Mouse (Mus musculus): Measurements from ENCODE around the gene Gm20431. TPM values are rescaled to one million over a fixed set of nuclear protein-coding genes. Genes with fewer than 3 reads are reported as not detected.
A peak's percentile ranks its signal among the peaks of the same experiment; 100 is the strongest.

Gm20431 gene
- polyA plus RNA-seq, 1 experiment from 2014 or later: 11.5 TPM

DNA sequence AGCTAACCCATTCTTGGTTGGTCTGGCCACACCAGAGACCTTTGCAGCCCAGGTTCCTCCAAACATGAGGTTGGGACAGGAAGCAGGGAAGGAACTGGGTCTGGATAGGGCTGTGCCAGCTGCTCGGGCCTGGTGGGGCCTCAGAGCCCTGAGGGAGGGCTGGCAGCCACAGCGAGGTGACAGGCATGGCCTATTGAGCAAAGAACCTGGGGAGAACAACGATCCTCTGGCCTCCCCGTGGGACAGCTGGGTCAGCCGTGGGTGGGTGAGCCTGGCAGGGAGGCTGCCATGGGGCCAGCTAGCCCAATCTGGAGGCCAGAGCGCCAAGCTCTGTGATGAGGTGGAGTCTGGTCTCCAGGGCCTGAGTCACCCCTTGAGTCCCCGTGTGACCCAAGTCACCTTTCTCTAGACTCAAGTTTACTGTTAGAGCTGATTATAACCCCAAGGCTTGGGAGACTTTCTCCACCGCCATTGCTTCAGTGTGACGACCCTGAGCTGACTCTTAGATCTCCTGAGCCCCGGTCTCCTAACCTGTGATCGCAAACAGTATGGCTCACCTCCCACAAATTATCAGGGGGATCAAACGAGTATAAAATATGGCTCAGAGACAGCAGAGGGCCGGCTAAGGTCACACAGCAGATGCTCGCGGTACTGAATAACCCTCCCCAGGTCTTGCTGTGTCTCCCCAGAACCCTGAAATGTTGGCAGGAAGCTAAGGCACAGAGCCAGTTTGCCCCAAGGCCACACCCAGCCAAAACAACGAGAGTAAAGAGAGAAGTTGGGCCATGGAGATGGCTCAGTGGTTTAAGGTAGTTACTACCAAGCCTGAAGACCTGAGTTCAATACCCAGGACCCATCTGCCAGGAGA is 25.3 kb upstream of the Gm20431 start:
- Histone ChIP-seq H3K36me3 (ENCODE audit: control insufficient read depth, insufficient read depth, low read length) (no peaks in the 10 kb centered on the region), H3K27me3 (ENCODE audit: control insufficient read depth, insufficient read depth, low read length) (peaks cover 41% of the 10 kb centered on the region), H3K4me2 (ENCODE audit: low read length) (no peak overlapping the region), H3K4me1 (ENCODE audit: control insufficient read depth, insufficient read depth, low read length) (0 out of 2 replicates have a peak, but pooled peaks cover 4% of the 10 kb centered on the region), H3K27ac (replicated peaks; ENCODE audit: low read depth, low read length) (no peak overlapping the region), H3K9ac (replicated peaks; ENCODE audit: low read length) (no peak overlapping the region), H3K9me3 (ENCODE audit: control insufficient read depth, low read length) (no peaks in the 10 kb centered on the region), H3K4me3 (replicated peaks; ENCODE audit: low read depth, low read length) (no peak overlapping the region)
- WGBS: 83% methylated on average over 16 of the region's 16 CpGs
- DNase-seq (no peak), ATAC-seq (ENCODE audit: low FRiP score, low TSS enrichment) (no peak)

DNA sequence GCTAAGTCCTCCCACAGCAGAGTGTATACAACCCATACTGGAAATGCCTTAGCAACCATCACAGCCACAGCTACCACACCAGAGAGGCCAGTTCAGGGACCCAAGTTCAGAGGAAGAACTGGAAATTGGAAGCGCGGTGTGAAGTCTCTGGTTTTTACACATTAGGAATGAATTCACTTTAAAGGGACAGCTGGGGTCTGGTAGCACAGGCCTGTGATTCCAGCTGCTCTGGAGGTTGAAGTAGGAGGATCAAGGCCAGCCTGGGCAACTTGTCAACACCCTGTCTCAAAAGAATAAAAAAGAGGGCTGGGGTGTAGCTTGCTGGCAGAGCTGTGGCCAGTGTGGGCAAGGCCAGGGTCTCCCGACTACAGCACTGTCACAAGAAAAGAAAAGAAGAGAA is 24.6 kb upstream of the Gm20431 start:
- Histone ChIP-seq H3K9ac (replicated peaks; ENCODE audit: low read length) (no peak overlapping the region), H3K27me3 (ENCODE audit: control insufficient read depth, insufficient read depth, low read length) (peaks cover 36% of the 10 kb centered on the region), H3K4me1 (ENCODE audit: control insufficient read depth, insufficient read depth, low read length) (0 out of 2 replicates have a peak, but pooled peaks cover 4% of the 10 kb centered on the region), H3K4me3 (replicated peaks; ENCODE audit: low read depth, low read length) (no peak overlapping the region), H3K27ac (replicated peaks; ENCODE audit: low read depth, low read length) (no peak overlapping the region), H3K36me3 (ENCODE audit: control insufficient read depth, insufficient read depth, low read length) (no peaks in the 10 kb centered on the region), H3K9me3 (ENCODE audit: control insufficient read depth, low read length) (no peaks in the 10 kb centered on the region), H3K4me2 (ENCODE audit: low read length) (no peak overlapping the region)
- DNase-seq (no peak), ATAC-seq (ENCODE audit: low FRiP score, low TSS enrichment) (no peak)
- whole genome bisulfite sequencing: 84% methylated on average over 3 of the region's 3 CpGs

- no peak overlapping the region for H3K27ac ChIP-seq (replicated peaks; ENCODE audit: low read depth, low read length)
- DNase-seq: peak; percentile 97
- H3K9me3 ChIP-seq (ENCODE audit: control insufficient read depth, low read length): no peaks in the 10 kb centered on the region
- H3K4me3 ChIP-seq (replicated peaks; ENCODE audit: low read depth, low read length): no peak overlapping the region
- peaks cover 29% of the 10 kb centered on the region for H3K27me3 ChIP-seq (ENCODE audit: control insufficient read depth, insufficient read depth, low read length)
- H3K4me2 ChIP-seq (ENCODE audit: low read length): no peak overlapping the region
- H3K36me3 ChIP-seq (ENCODE audit: control insufficient read depth, insufficient read depth, low read length): no peaks in the 10 kb centered on the region
- 0 out of 2 replicates have a peak, but pooled peaks cover 4% of the 10 kb centered on the region for H3K4me1 ChIP-seq (ENCODE audit: control insufficient read depth, insufficient read depth, low read length)
- H3K9ac ChIP-seq (replicated peaks; ENCODE audit: low read length): no peak overlapping the region
- ATAC-seq (ENCODE audit: low FRiP score, low TSS enrichment): no peak; the same call in 1 of the 2 replicates
- WGBS: 9% methylated on average over 8 of the region's 8 CpGs
Measured at GRCm38 (mm10) chr2:167685137-167685536, 23.8 kb upstream of the Gm20431 start.

- ATAC-seq (ENCODE audit: low FRiP score, low TSS enrichment): no peak
- Histone ChIP-seq H3K4me3 (replicated peaks; ENCODE audit: low read depth, low read length) (no peak overlapping the region), H3K9ac (replicated peaks; ENCODE audit: low read length) (no peak overlapping the region), H3K27ac (replicated peaks; ENCODE audit: low read depth, low read length) (no peak overlapping the region), H3K27me3 (ENCODE audit: control insufficient read depth, insufficient read depth, low read length) (peaks cover 16% of the 10 kb centered on the region), H3K9me3 (ENCODE audit: control insufficient read depth, low read length) (no peaks in the 10 kb centered on the region), H3K36me3 (ENCODE audit: control insufficient read depth, insufficient read depth, low read length) (no peaks in the 10 kb centered on the region), H3K4me2 (ENCODE audit: low read length) (no peak overlapping the region), H3K4me1 (ENCODE audit: control insufficient read depth, insufficient read depth, low read length) (no peaks in the 10 kb centered on the region)
- 86% methylated on average over 3 of the region's 3 CpGs for WGBS
- DNase-seq: no peak
Measured at GRCm38 (mm10) chr2:167683721-167684120, 22.4 kb upstream of the Gm20431 start.

DNA sequence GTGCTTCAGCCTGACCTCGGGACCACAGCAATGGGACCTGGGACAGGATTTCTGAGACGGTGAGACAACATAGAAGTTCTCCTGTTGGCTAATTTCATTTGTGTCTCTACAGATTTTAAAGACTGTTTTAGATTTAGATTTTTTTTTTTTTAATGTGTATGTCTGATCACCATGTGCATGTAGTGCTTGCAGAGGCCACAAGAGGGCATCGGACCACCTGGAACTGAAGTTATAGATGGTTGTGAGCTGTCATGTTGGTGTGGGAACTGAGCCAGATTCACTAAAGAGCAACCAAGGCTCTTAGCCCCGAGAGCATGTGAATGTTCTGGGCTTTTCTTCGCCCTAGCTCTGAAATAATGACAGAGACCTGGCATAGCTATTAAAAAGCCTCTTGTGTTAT is 19.4 kb upstream of the Gm20431 start:
- H3K36me3 ChIP-seq (ENCODE audit: control insufficient read depth, insufficient read depth, low read length): no peaks in the 10 kb centered on the region
- H3K4me1 ChIP-seq (ENCODE audit: control insufficient read depth, insufficient read depth, low read length): no peaks in the 10 kb centered on the region
- no peaks in the 10 kb centered on the region for H3K27me3 ChIP-seq (ENCODE audit: control insufficient read depth, insufficient read depth, low read length)
- H3K9ac ChIP-seq (replicated peaks; ENCODE audit: low read length): no peak overlapping the region
- DNase-seq (peak; percentile 65), ATAC-seq (ENCODE audit: low FRiP score, low TSS enrichment) (no peak)
- H3K27ac ChIP-seq (replicated peaks; ENCODE audit: low read depth, low read length): no peak overlapping the region
- no peak overlapping the region for H3K4me2 ChIP-seq (ENCODE audit: low read length)
- WGBS: 54% methylated on average over 5 of the region's 5 CpGs
- H3K4me3 ChIP-seq (replicated peaks; ENCODE audit: low read depth, low read length): no peak overlapping the region
- H3K9me3 ChIP-seq (ENCODE audit: control insufficient read depth, low read length): no peaks in the 10 kb centered on the region

DNA sequence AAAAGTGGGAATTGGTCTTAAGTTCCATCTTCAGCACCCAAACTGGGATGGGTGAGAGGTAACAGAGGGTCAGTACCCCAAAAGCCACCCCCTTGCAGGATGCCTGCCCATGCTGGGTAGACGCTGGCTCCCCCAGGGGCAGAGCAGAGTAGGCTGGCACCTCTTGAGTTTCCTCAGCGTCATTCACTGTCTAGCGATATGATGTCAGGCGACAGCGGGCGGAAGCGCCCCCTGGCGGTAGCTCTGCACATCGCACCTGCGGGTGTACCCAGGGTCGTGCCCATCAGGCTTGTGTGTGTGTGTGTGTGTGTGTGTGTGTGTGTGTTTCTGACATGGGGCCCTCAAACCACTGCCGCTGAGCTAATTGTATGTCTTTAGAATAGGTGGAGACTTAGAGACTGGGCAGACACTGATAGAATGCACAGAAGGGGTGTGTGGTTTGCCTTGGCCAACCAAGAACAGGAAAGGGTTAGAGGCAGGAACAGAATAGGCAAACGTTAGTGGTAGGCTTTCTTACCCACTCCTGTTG is 18.7 kb upstream of the Gm20431 start:
- Histone ChIP-seq H3K9me3 (ENCODE audit: control insufficient read depth, low read length) (no peaks in the 10 kb centered on the region), H3K4me1 (ENCODE audit: control insufficient read depth, insufficient read depth, low read length) (no peaks in the 10 kb centered on the region), H3K27ac (replicated peaks; ENCODE audit: low read depth, low read length) (no peak overlapping the region), H3K4me2 (ENCODE audit: low read length) (no peak overlapping the region), H3K9ac (replicated peaks; ENCODE audit: low read length) (no peak overlapping the region), H3K4me3 (replicated peaks; ENCODE audit: low read depth, low read length) (no peak overlapping the region), H3K36me3 (ENCODE audit: control insufficient read depth, insufficient read depth, low read length) (no peaks in the 10 kb centered on the region), H3K27me3 (ENCODE audit: control insufficient read depth, insufficient read depth, low read length) (no peaks in the 10 kb centered on the region)
- WGBS: 3% methylated on average over 13 of the region's 13 CpGs
- ATAC-seq (ENCODE audit: low FRiP score, low TSS enrichment) (peak; percentile 63; the same call in 1 of the 2 replicates), DNase-seq (peak; percentile 87)

DNA sequence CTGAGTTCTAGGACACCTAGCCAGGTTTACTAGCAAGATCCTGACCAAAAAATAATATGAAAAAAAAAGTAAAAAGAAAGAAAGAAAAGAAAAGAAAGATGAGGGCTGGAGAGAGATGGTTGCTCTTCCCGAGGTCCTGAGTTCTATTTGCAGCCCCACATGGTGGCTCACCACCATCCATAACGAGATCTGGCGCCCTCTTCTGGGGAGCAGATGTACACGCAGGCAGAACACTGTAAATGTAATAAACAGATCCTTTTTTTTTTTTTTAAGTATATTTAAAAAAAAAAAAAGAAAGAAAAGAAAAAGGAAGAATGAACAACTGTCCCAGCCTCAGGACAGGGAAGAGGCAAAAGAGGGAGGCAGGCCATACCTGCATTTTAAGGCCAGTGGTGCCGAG is 17.3 kb upstream of the Gm20431 start:
- H3K9me3 ChIP-seq (ENCODE audit: control insufficient read depth, low read length): no peaks in the 10 kb centered on the region
- WGBS: 51% methylated on average over 5 of the region's 5 CpGs
- H3K4me2 ChIP-seq (ENCODE audit: low read length): no peak overlapping the region
- no peak overlapping the region for H3K4me3 ChIP-seq (replicated peaks; ENCODE audit: low read depth, low read length)
- no peak overlapping the region for H3K9ac ChIP-seq (replicated peaks; ENCODE audit: low read length)
- no peaks in the 10 kb centered on the region for H3K27me3 ChIP-seq (ENCODE audit: control insufficient read depth, insufficient read depth, low read length)
- DNase-seq: no peak
- no peaks in the 10 kb centered on the region for H3K4me1 ChIP-seq (ENCODE audit: control insufficient read depth, insufficient read depth, low read length)
- no peak for ATAC-seq (ENCODE audit: low FRiP score, low TSS enrichment)
- no peak overlapping the region for H3K27ac ChIP-seq (replicated peaks; ENCODE audit: low read depth, low read length)
- H3K36me3 ChIP-seq (ENCODE audit: control insufficient read depth, insufficient read depth, low read length): no peaks in the 10 kb centered on the region

DNA sequence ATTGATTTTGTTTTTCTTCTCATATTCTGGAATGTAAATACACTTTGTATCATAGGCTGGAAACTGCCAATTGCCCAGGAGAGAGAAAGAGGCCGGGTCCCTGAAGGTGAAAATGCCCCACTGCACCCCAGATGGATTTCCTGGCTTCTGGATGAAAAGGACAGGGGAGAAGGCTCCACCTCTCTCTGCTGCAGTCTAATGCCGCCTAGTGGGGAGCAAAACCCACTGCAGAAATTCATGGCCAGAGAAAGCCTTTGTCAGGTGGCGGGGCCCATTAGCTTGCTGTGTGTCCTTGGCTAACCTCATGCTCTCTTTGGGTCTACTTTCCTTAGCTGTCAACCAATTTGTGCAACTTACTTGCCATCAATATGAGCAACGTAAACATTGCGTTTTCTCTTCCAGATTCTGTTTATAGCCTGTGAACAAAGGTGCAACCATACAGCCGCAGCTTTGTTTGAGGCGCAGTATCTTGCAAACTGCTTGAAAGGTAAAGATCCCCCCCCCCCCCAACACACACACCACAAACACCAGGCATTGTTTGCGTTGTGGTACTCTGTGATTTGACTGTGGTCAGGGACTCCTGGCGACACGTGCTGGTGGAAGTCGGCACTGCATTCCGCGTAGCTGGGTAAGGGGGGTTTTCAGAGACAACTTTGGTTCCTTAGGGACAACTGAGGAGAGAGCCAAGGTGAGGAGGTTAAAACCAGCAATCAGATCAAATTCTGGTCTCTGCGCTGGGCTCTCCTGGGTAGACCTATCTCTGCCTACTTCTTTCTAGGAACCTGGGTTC is 14.0 kb upstream of the Gm20431 start:
- DNase-seq: peak; percentile 59
- H3K4me3 ChIP-seq (replicated peaks; ENCODE audit: low read depth, low read length): no peak overlapping the region
- no peaks in the 10 kb centered on the region for H3K9me3 ChIP-seq (ENCODE audit: control insufficient read depth, low read length)
- H3K27me3 ChIP-seq (ENCODE audit: control insufficient read depth, insufficient read depth, low read length): no peaks in the 10 kb centered on the region
- H3K4me1 ChIP-seq (ENCODE audit: control insufficient read depth, insufficient read depth, low read length): 0 out of 2 replicates have a peak, but pooled peaks cover 2% of the 10 kb centered on the region
- 43% methylated on average over 14 of the region's 14 CpGs for WGBS
- no peak overlapping the region for H3K4me2 ChIP-seq (ENCODE audit: low read length)
- H3K9ac ChIP-seq (replicated peaks; ENCODE audit: low read length): no peak overlapping the region
- no peak overlapping the region for H3K27ac ChIP-seq (replicated peaks; ENCODE audit: low read depth, low read length)
- H3K36me3 ChIP-seq (ENCODE audit: control insufficient read depth, insufficient read depth, low read length): no peaks in the 10 kb centered on the region
- no peak for ATAC-seq (ENCODE audit: low FRiP score, low TSS enrichment)
